Mouse (Mus musculus): ENCODE data around the gene Tmem161a. TPM values are rescaled to one million over a fixed set of nuclear protein-coding genes. Genes with fewer than 3 reads are reported as not detected.

The Tmem161a gene
- 27.5 and 28.1 TPM in 2 replicates for polyA plus RNA-seq (2012; ENCODE audit: insufficient read depth, insufficient read length, missing spikeins)

GRCm38 (mm10) chr8:70172043-70172681 lies at the start of gene Tmem161a:
Tmem161a (plus strand) TSS chr8:70172356.
- H3K27ac ChIP-seq (ENCODE audit: insufficient read depth, low read depth, low read length), result peak within 1 kb of the TSS; percentile 33; the same call in 1 of the 2 replicates

GRCm38 (mm10) chr8:70122863-70123262 lies 49.3 kb upstream of the Tmem161a start:
- Histone ChIP-seq H3K27ac (ENCODE audit: insufficient read depth, low read depth, low read length) (no peak overlapping the region), H3K4me3 (ENCODE audit: insufficient read depth, low read length) (no peak overlapping the region), H3K4me1 (ENCODE audit: control insufficient read depth, insufficient read depth, low read length) (0 out of 2 replicates have a peak, but pooled peaks cover 3% of the 10 kb centered on the region)
- no peak for TF ChIP-seq CTCF (IDR thresholded peaks at IDR 0.05; ENCODE audit: low read depth, low read length)
- TF ChIP-seq POLR2A (IDR thresholded peaks at IDR 0.05; ENCODE audit: borderline replicate concordance, low read depth, low read length), result no peak

More at GRCm38 (mm10) chr8:70172043-70172681, at the start of gene Tmem161a:
- Histone ChIP-seq H3K4me1 (ENCODE audit: control insufficient read depth, insufficient read depth, low read length) (peaks cover 13% of the 10 kb centered on the region), H3K4me3 (ENCODE audit: insufficient read depth, low read length) (peak within 1 kb of the TSS; percentile 78)
- TF ChIP-seq CTCF (IDR thresholded peaks at IDR 0.05; ENCODE audit: low read depth, low read length) (no peak), POLR2A (IDR thresholded peaks at IDR 0.05; ENCODE audit: borderline replicate concordance, low read depth, low read length) (no peak)

GRCm38 (mm10) chr8:70124992-70125391 lies 47.2 kb upstream of the Tmem161a start:
- TF ChIP-seq POLR2A (IDR thresholded peaks at IDR 0.05; ENCODE audit: borderline replicate concordance, low read depth, low read length) (no peak), CTCF (IDR thresholded peaks at IDR 0.05; ENCODE audit: low read depth, low read length) (no peak)
- H3K27ac ChIP-seq (ENCODE audit: insufficient read depth, low read depth, low read length), result no peak overlapping the region
- H3K4me1 ChIP-seq (ENCODE audit: control insufficient read depth, insufficient read depth, low read length), result 0 out of 2 replicates have a peak, but pooled peaks cover 7% of the 10 kb centered on the region
- H3K4me3 ChIP-seq (ENCODE audit: insufficient read depth, low read length), result no peak overlapping the region

- no peak for TF ChIP-seq CTCF (IDR thresholded peaks at IDR 0.05; ENCODE audit: low read depth, low read length)
- no peak for TF ChIP-seq POLR2A (IDR thresholded peaks at IDR 0.05; ENCODE audit: borderline replicate concordance, low read depth, low read length)
- no peak overlapping the region for H3K4me3 ChIP-seq (ENCODE audit: insufficient read depth, low read length)
- peaks cover 19% of the 10 kb centered on the region for H3K4me1 ChIP-seq (ENCODE audit: control insufficient read depth, insufficient read depth, low read length)
- H3K27ac ChIP-seq (ENCODE audit: insufficient read depth, low read depth, low read length), result no peak overlapping the region
Observed at GRCm38 (mm10) chr8:70128435-70128834, 43.7 kb upstream of the Tmem161a start.

- TF ChIP-seq CTCF (IDR thresholded peaks at IDR 0.05; ENCODE audit: low read depth, low read length) (no peak), POLR2A (IDR thresholded peaks at IDR 0.05; ENCODE audit: borderline replicate concordance, low read depth, low read length) (no peak)
- no peak overlapping the region for H3K4me3 ChIP-seq (ENCODE audit: insufficient read depth, low read length)
- H3K4me1 ChIP-seq (ENCODE audit: control insufficient read depth, insufficient read depth, low read length), result peaks cover 19% of the 10 kb centered on the region
- H3K27ac ChIP-seq (ENCODE audit: insufficient read depth, low read depth, low read length), result no peak overlapping the region
Observed at GRCm38 (mm10) chr8:70129309-70129952, 42.7 kb upstream of the Tmem161a start.

GRCm38 (mm10) chr8:70130066-70130465 lies 42.1 kb upstream of the Tmem161a start:
- TF ChIP-seq CTCF (IDR thresholded peaks at IDR 0.05; ENCODE audit: low read depth, low read length) (no peak), POLR2A (IDR thresholded peaks at IDR 0.05; ENCODE audit: borderline replicate concordance, low read depth, low read length) (no peak)
- peaks cover 19% of the 10 kb centered on the region for H3K4me1 ChIP-seq (ENCODE audit: control insufficient read depth, insufficient read depth, low read length)
- H3K4me3 ChIP-seq (ENCODE audit: insufficient read depth, low read length), result no peak overlapping the region
- H3K27ac ChIP-seq (ENCODE audit: insufficient read depth, low read depth, low read length), result no peak overlapping the region

- H3K27ac ChIP-seq (ENCODE audit: insufficient read depth, low read depth, low read length), result peak within 1 kb of the TSS; percentile 66
- H3K4me1 ChIP-seq (ENCODE audit: control insufficient read depth, insufficient read depth, low read length), result peaks cover 19% of the 10 kb centered on the region
- H3K4me3 ChIP-seq (ENCODE audit: insufficient read depth, low read length), result peak within 1 kb of the TSS; percentile 91
- TF ChIP-seq CTCF (IDR thresholded peaks at IDR 0.05; ENCODE audit: low read depth, low read length), result no peak
- peak; percentile 80; the same call in 1 of the 2 replicates for TF ChIP-seq POLR2A (IDR thresholded peaks at IDR 0.05; ENCODE audit: borderline replicate concordance, low read depth, low read length)
Observed at GRCm38 (mm10) chr8:70131166-70131883, 40.8 kb upstream of the Tmem161a start, which contains the start of gene Nr2c2ap. Nr2c2ap (plus strand) TSS chr8:70131333.

GRCm38 (mm10) chr8:70134086-70134485 lies 38.1 kb upstream of the Tmem161a start:
- TF ChIP-seq POLR2A (IDR thresholded peaks at IDR 0.05; ENCODE audit: borderline replicate concordance, low read depth, low read length) (no peak), CTCF (IDR thresholded peaks at IDR 0.05; ENCODE audit: low read depth, low read length) (no peak)
- Histone ChIP-seq H3K4me1 (ENCODE audit: control insufficient read depth, insufficient read depth, low read length) (peaks cover 22% of the 10 kb centered on the region), H3K4me3 (ENCODE audit: insufficient read depth, low read length) (no peak overlapping the region)

GRCm38 (mm10) chr8:70134931-70135330 lies 37.2 kb upstream of the Tmem161a start:
- Histone ChIP-seq H3K4me3 (ENCODE audit: insufficient read depth, low read length) (no peak overlapping the region), H3K27ac (ENCODE audit: insufficient read depth, low read depth, low read length) (no peak overlapping the region), H3K4me1 (ENCODE audit: control insufficient read depth, insufficient read depth, low read length) (peaks cover 19% of the 10 kb centered on the region)
- TF ChIP-seq CTCF (IDR thresholded peaks at IDR 0.05; ENCODE audit: low read depth, low read length) (no peak), POLR2A (IDR thresholded peaks at IDR 0.05; ENCODE audit: borderline replicate concordance, low read depth, low read length) (no peak)

More at GRCm38 (mm10) chr8:70134086-70134485, 38.1 kb upstream of the Tmem161a start:
- H3K27ac ChIP-seq (ENCODE audit: insufficient read depth, low read depth, low read length), result no peak overlapping the region
